Mouse (Mus musculus): ENCODE measurements around the gene Camta1. TPM values are rescaled to one million over a fixed set of nuclear protein-coding genes. Genes with fewer than 3 reads are reported as not detected.

Camta1 gene
- polyA plus RNA-seq, 1 experiment from 2014 or later, result 115 TPM

DNA sequence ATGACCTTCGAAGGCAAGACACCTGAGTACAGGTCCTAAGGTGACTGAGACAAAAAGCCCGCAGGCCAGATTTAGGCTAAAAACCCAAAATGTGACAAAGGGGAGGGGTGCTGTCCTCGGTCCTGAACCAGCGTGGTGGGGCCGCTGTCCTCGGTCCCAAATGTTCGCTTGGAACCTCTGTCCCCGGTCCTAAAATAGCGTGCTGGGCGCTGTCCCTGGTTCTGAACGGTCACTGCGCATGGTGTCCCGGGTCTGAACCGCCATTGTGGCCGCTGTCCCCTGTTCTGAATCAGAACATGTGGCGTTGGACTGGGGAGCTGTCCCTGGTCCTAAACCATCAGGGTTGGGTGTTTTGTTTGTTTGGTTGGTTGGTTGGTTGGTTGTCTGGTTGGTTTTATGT lies 257.2 kb downstream of the Camta1 start:
- H3K9ac ChIP-seq (ENCODE audit: low read depth, low read length), result no peak overlapping the region
- H3K4me3 ChIP-seq (replicated peaks; ENCODE audit: low read depth, low read length), result no peak overlapping the region
- no peak overlapping the region for H3K27ac ChIP-seq
- no peaks in the 10 kb centered on the region for H3K36me3 ChIP-seq (ENCODE audit: insufficient read depth, low read length)
- no peak overlapping the region for H3K4me2 ChIP-seq (ENCODE audit: low read length)
- peak; percentile 91 for ATAC-seq (replicated peaks; ENCODE audit: low FRiP score, low read depth)
- no peaks in the 10 kb centered on the region for H3K27me3 ChIP-seq (ENCODE audit: insufficient read depth, low read length)
- H3K4me1 ChIP-seq (replicated peaks; ENCODE audit: insufficient read depth, low read length), result no peaks in the 10 kb centered on the region
- no peak; the same call in 1 of the 2 replicates for TF ChIP-seq CTCF (IDR thresholded peaks at IDR 0.05; ENCODE audit: low read depth)
- DNase-seq (ENCODE audit: low spot score), result peak; percentile 96
- 5% methylated on average over 16 of the region's 16 CpGs for WGBS
- H3K9me3 ChIP-seq (replicated peaks; ENCODE audit: low read length), result no peaks in the 10 kb centered on the region

DNA sequence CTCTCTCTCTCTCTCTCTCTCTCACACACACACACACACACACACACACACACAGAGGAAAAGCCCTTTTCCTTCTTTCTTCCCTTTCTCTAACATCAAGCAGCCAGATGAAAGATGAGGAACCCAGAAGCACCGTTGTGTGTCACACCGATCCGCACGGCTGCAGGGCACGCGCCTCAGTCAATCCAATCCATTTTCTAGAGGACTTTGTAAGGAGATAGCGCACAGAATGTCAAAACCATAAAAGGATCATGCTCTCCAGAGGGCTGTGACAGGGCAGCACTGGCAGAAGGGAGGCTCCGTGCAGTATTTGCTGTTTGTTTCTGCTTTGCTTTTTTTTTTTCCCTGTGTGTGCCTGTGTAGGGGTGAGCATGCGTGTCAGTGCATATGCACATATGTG lies 258.1 kb downstream of the Camta1 start:
- H3K27ac ChIP-seq, result no peak overlapping the region
- no peaks in the 10 kb centered on the region for H3K9me3 ChIP-seq (replicated peaks; ENCODE audit: low read length)
- no peak overlapping the region for H3K4me3 ChIP-seq (replicated peaks; ENCODE audit: low read depth, low read length)
- H3K36me3 ChIP-seq (ENCODE audit: insufficient read depth, low read length), result no peaks in the 10 kb centered on the region
- H3K4me2 ChIP-seq (ENCODE audit: low read length), result no peak overlapping the region
- WGBS, result 81% methylated on average over 9 of the region's 9 CpGs
- ATAC-seq (replicated peaks; ENCODE audit: low FRiP score, low read depth) (no peak), DNase-seq (ENCODE audit: low spot score) (no peak)
- TF ChIP-seq CTCF (IDR thresholded peaks at IDR 0.05; ENCODE audit: low read depth), result no peak
- no peaks in the 10 kb centered on the region for H3K4me1 ChIP-seq (replicated peaks; ENCODE audit: insufficient read depth, low read length)
- H3K27me3 ChIP-seq (ENCODE audit: insufficient read depth, low read length), result no peaks in the 10 kb centered on the region
- no peak overlapping the region for H3K9ac ChIP-seq (ENCODE audit: low read depth, low read length)

DNA sequence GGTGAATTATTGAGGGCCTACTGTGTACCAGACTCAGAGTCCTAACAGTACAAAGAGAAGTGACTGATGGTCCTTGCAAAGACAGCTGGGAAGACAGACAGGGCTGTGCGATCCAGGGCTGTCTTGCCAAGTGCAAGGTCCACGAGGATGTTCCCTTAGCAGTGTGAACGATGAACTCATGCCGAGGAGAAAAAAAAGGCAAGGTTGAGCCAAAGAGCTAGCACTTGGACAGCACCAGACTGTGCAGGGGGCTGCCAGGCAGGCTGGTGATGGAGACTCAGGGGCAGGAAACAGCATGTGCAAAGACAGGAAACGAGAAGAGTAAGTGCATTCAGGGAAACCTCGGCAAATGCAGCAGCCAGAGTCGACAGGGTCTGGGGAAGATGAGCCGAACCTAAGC lies 266.6 kb downstream of the Camta1 start:
- no peak for ATAC-seq (replicated peaks; ENCODE audit: low FRiP score, low read depth)
- TF ChIP-seq CTCF (IDR thresholded peaks at IDR 0.05; ENCODE audit: low read depth), result no peak
- no peak overlapping the region for H3K27ac ChIP-seq
- no peaks in the 10 kb centered on the region for H3K27me3 ChIP-seq (ENCODE audit: insufficient read depth, low read length)
- H3K4me2 ChIP-seq (ENCODE audit: low read length), result no peak overlapping the region
- H3K9me3 ChIP-seq (replicated peaks; ENCODE audit: low read length), result no peaks in the 10 kb centered on the region
- H3K4me1 ChIP-seq (replicated peaks; ENCODE audit: insufficient read depth, low read length), result no peaks in the 10 kb centered on the region
- no peak for DNase-seq (ENCODE audit: low spot score)
- WGBS, result 28% methylated on average over 8 of the region's 8 CpGs
- no peak overlapping the region for H3K4me3 ChIP-seq (replicated peaks; ENCODE audit: low read depth, low read length)
- no peak overlapping the region for H3K9ac ChIP-seq (ENCODE audit: low read depth, low read length)
- H3K36me3 ChIP-seq (ENCODE audit: insufficient read depth, low read length), result no peaks in the 10 kb centered on the region

DNA sequence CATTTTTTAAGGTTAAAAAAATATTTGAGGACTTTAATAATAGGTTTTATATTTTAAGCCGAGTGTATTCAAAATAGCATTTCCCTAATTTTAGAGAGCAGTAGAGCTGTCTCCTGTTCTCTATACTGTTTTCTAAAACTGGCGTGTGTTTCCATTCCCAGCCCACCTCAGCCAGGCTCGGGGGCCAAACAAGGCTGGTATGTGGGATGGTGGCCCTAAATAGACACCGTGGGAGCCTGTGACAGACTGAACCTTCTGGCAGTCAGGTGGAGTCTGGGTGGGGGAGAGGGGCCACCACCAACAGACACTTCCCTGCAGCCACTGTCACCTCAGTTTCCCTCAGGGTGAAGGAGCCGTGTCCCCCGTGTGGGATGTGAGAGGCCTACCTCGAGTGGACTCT lies 268.6 kb downstream of the Camta1 start:
- no peaks in the 10 kb centered on the region for H3K36me3 ChIP-seq (ENCODE audit: insufficient read depth, low read length)
- ATAC-seq (replicated peaks; ENCODE audit: low FRiP score, low read depth), result no peak
- H3K9me3 ChIP-seq (replicated peaks; ENCODE audit: low read length), result no peaks in the 10 kb centered on the region
- no peak for DNase-seq (ENCODE audit: low spot score)
- no peak overlapping the region for H3K9ac ChIP-seq (ENCODE audit: low read depth, low read length)
- H3K4me3 ChIP-seq (replicated peaks; ENCODE audit: low read depth, low read length), result no peak overlapping the region
- no peak overlapping the region for H3K4me2 ChIP-seq (ENCODE audit: low read length)
- 70% methylated on average over 7 of the region's 7 CpGs for WGBS
- no peak overlapping the region for H3K27ac ChIP-seq
- H3K27me3 ChIP-seq (ENCODE audit: insufficient read depth, low read length), result no peaks in the 10 kb centered on the region
- no peak for TF ChIP-seq CTCF (IDR thresholded peaks at IDR 0.05; ENCODE audit: low read depth)
- no peaks in the 10 kb centered on the region for H3K4me1 ChIP-seq (replicated peaks; ENCODE audit: insufficient read depth, low read length)

DNA sequence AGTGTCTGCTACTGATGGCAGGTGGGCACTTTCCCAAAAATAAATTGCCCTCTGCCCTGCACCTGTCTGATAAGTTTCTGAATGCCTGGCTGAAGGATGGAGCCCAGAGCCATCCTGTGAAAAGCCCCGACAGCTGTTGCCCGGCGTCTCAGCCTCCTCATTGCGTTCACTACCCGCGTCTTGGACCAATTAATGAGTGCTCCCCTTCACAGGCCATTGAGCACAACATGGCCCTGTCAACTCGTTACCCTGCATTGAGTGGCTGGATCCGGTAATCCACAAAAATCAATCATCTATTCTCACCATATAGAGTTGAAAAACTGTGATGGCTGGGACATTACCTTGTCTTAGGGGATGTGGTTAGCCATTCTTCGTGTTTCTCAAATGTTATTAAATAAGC lies 275.6 kb downstream of the Camta1 start:
- ATAC-seq (replicated peaks; ENCODE audit: low FRiP score, low read depth), result no peak
- H3K4me2 ChIP-seq (ENCODE audit: low read length), result no peak overlapping the region
- 22% methylated on average over 9 of the region's 9 CpGs for WGBS
- H3K27me3 ChIP-seq (ENCODE audit: insufficient read depth, low read length), result no peaks in the 10 kb centered on the region
- no peaks in the 10 kb centered on the region for H3K4me1 ChIP-seq (replicated peaks; ENCODE audit: insufficient read depth, low read length)
- H3K27ac ChIP-seq, result no peak overlapping the region
- H3K4me3 ChIP-seq (replicated peaks; ENCODE audit: low read depth, low read length), result no peak overlapping the region
- no peak for TF ChIP-seq CTCF (IDR thresholded peaks at IDR 0.05; ENCODE audit: low read depth)
- no peak overlapping the region for H3K9ac ChIP-seq (ENCODE audit: low read depth, low read length)
- no peaks in the 10 kb centered on the region for H3K9me3 ChIP-seq (replicated peaks; ENCODE audit: low read length)
- DNase-seq (ENCODE audit: low spot score), result no peak
- no peaks in the 10 kb centered on the region for H3K36me3 ChIP-seq (ENCODE audit: insufficient read depth, low read length)

DNA sequence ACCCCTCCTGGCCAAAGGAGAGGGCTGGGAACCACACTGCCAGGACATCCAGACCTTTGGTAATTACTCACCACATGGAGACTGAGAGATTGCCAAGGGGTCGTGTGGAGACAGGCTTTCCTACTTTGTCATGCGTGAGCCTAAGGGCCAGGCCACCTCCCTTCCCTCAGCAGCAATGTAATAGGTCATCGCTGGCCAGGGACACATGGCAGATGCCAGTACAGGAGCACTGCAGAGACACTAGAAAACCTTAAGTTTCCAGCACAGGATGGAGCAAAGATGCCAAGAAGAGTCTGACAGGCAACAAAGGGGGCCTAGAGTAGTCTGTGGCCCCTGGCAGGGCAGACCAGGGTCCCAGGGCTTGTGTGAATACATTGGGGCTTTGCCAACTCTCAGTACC lies 283.7 kb downstream of the Camta1 start:
- Histone ChIP-seq H3K9me3 (replicated peaks; ENCODE audit: low read length) (no peaks in the 10 kb centered on the region), H3K9ac (ENCODE audit: low read depth, low read length) (no peak overlapping the region), H3K4me3 (replicated peaks; ENCODE audit: low read depth, low read length) (no peak overlapping the region), H3K27me3 (ENCODE audit: insufficient read depth, low read length) (no peaks in the 10 kb centered on the region), H3K36me3 (ENCODE audit: insufficient read depth, low read length) (no peaks in the 10 kb centered on the region), H3K4me1 (replicated peaks; ENCODE audit: insufficient read depth, low read length) (no peaks in the 10 kb centered on the region), H3K4me2 (ENCODE audit: low read length) (no peak overlapping the region), H3K27ac (no peak overlapping the region)
- DNase-seq (ENCODE audit: low spot score), result no peak
- 60% methylated on average over 3 of the region's 3 CpGs for WGBS
- no peak for ATAC-seq (replicated peaks; ENCODE audit: low FRiP score, low read depth)
- TF ChIP-seq CTCF (IDR thresholded peaks at IDR 0.05; ENCODE audit: low read depth), result no peak
